ENCODE assay signal across 25 mouse cellular contexts in the genomic region with DNA sequence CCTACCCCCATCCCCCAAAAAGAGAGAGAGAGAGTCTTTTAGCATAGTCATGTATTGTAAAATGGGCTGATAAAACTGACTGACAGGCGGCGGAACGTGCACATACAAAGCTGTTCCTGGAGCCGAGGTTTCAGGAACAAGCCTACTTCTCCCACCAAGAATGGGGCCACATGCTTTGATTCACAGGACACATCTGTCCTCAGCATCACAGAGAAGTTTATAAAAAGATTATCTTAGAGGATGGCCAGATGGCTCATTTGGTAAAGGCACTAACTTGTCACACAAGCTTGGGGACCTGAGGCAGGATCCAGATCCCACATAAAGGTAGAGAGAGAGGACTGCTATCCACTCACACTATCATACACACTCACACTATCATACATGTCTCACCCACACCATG. TPM values are rescaled to one million over a fixed set of nuclear protein-coding genes. Genes with fewer than 3 reads are reported as not detected.
DNase-seq lines count a peak whose midpoint lies in the region; ATAC-seq and TF ChIP-seq lines count a peak whose summit lies in the region.
"Had no signal": no experiment of that assay in that cellular context is flagged by ENCODE, and none has a peak within 500 bp of the region (broad histone marks: within the 10 kb centered on the region; RNA-seq: fewer than 3 reads in every experiment).

No protein-coding gene starts in this region.

- ATAC-seq in frontal cortex, adult (ENCODE audit: low TSS enrichment), result peak; percentile 87
- ATAC-seq: activated CD4-positive, CD25-positive, alpha-beta regulatory T cell, adult 4 months; CD4-positive, CD25-positive, alpha-beta regulatory T cell, adult 4 months; Patski had no signal

- H3K4me3 ChIP-seq in left cerebral cortex, adult 2 months, result no peak overlapping the region

- no peak overlapping the region for H3K27ac ChIP-seq in left cerebral cortex, adult 2 months

- no peak for TF ChIP-seq CTCF in left cerebral cortex, adult 2 months (IDR thresholded peaks at IDR 0.05)

- DNase-seq in frontal cortex, postnatal 14 days (ENCODE audit: low spot score in 2 of 2), result no peak
- DNase-seq in left cerebral cortex, postnatal 14 days (ENCODE audit: low spot score in 2 of 2), result peak; percentile 8 to 25
- DNase-seq in left cerebral cortex, adult 2 months (ENCODE audit: extremely low spot score in 1 of 2, low spot score in 2 of 2), result no peak
- DNase-seq in brain, adult 2 months (ENCODE audit: low read depth, low spot score), result peak; percentile 43
- DNase-seq in lung, adult 18-20 months, result no peak
- DNase-seq: adrenal gland, adult 2 months; adrenal gland, adult 8-10 months; adrenal gland, postnatal 10 days; adrenal gland, postnatal 14 days; adrenal gland, postnatal 25 days; adrenal gland, postnatal 36 days; B cell, adult 2 months; cerebellum, adult 11 months; cerebellum, adult 11-12 months; cerebellum, adult 18-20 months; cerebellum, adult 2 months had no signal

- intact Hi-C loops in left cerebral cortex, postnatal 14 days (cut with DNase I), result no loop called here
- intact Hi-C loops in left cerebral cortex, adult 2 months (cut with DNase I), result no loop called here

RNA-seq across cellular contexts. Expression of gene Pdcl2, which starts 5.8 kb away (rescaled TPM):
- total RNA-seq in left cerebral cortex, postnatal 14 days (2021), result not detected
- not detected for total RNA-seq in left cerebral cortex, adult 2 months (2021)
- total RNA-seq: adrenal gland, adult 18-20 months; adrenal gland, adult 2 months; adrenal gland, adult 8-10 months; adrenal gland, postnatal 10 days; adrenal gland, postnatal 14 days; adrenal gland, postnatal 25 days; adrenal gland, postnatal 36 days; adrenal gland, postnatal 4 days; CH12.LX; G1E; MEL had no signal

RNA-seq across cellular contexts. Expression of gene Clock, which starts 20.5 kb away (rescaled TPM):
- 10 to 100 TPM; 49.2 to 54.3 TPM for total RNA-seq in left cerebral cortex, postnatal 14 days (2021)
- total RNA-seq in left cerebral cortex, adult 2 months (2021), result 10 to 100 TPM; 56.7 to 56.9 TPM

RNA-seq across cellular contexts. Expression of gene Nmu, which starts 38.5 kb away (rescaled TPM):
- total RNA-seq in left cerebral cortex, postnatal 14 days (2021), result not detected
- not detected for total RNA-seq in left cerebral cortex, adult 2 months (2021)
- total RNA-seq: adrenal gland, adult 18-20 months; adrenal gland, adult 8-10 months; adrenal gland, postnatal 10 days; adrenal gland, postnatal 14 days; adrenal gland, postnatal 25 days; adrenal gland, postnatal 36 days; adrenal gland, postnatal 4 days; CH12.LX; G1E; MEL had no signal

Comparison
In these comparisons a context has a peak if more than half of its experiments do, and no peak if none do; other contexts are left out.
1. DNase-seq: peak in left cerebral cortex, postnatal 14 days (2 of 2) and brain, adult 2 months (single experiment); none in frontal cortex, postnatal 14 days (0 of 2), left cerebral cortex, adult 2 months (0 of 2) and lung, adult 18-20 months (0 of 2).